Mouse (Mus musculus) kidney, embryonic 14.5 days (tissue): ENCODE data around the gene BC016579. TPM values are rescaled to one million over a fixed set of nuclear protein-coding genes. Genes with fewer than 3 reads are reported as not detected.

Source experiments
- ATAC-seq: fragments of 200-750 bp; cut with Nextera tagmentation; 2 replicates; pipeline ENCODE4 v1.8.0; 2017; ENCODE audit warnings: moderate number of reproducible peaks, mild to moderate bottlenecking, moderate TSS enrichment, moderate library complexity; ENCODE audit not compliant: low FRiP score, low TSS enrichment
- H3K27ac ChIP-seq: fragments of 300-500 bp; sonication (generic); 2 replicates; pipeline ENCODE4 v1.5.1; 2014; ENCODE audit warnings: low read depth, mild to moderate bottlenecking, low read length, moderate library complexity, mixed read lengths
- H3K27me3 ChIP-seq: fragments of 300-500 bp; sonication (generic); 2 replicates; pipeline ENCODE4 v1.6.1; 2014; ENCODE audit warnings: mild to moderate bottlenecking, low read length; ENCODE audit not compliant: control insufficient read depth, insufficient read depth
- H3K36me3 ChIP-seq: fragments of 300-500 bp; sonication (generic); 2 replicates; pipeline ENCODE4 v1.6.1; 2014; ENCODE audit warnings: low read length, mixed read lengths; ENCODE audit not compliant: control insufficient read depth, insufficient read depth
- H3K4me1 ChIP-seq: fragments of 300-500 bp; sonication (generic); 2 replicates; pipeline ENCODE4 v1.6.1; 2014; ENCODE audit warnings: low read length, mixed read lengths; ENCODE audit not compliant: control insufficient read depth, insufficient read depth
- H3K4me2 ChIP-seq: fragments of 300-500 bp; sonication (generic); replicated peaks from 2 replicates; pipeline ENCODE4 v1.6.1; 2014; ENCODE audit warnings: low read depth, mild to moderate bottlenecking, low read length
- H3K4me3 ChIP-seq: fragments of 300-500 bp; sonication (generic); 2 replicates; pipeline ENCODE4 v1.5.1; 2014; ENCODE audit warnings: mild to moderate bottlenecking, low read length
- H3K9ac ChIP-seq: fragments of 300-500 bp; sonication (generic); 2 replicates; pipeline ENCODE4 v1.6.1; 2014; ENCODE audit warnings: low read depth, mild to moderate bottlenecking, low read length, moderate library complexity
- H3K9me3 ChIP-seq: fragments of 300-500 bp; sonication (generic); 2 replicates; pipeline ENCODE4 v1.6.1; 2016; ENCODE audit warnings: low read length; ENCODE audit not compliant: control insufficient read depth
- WGBS: fragments of 180-500 bp; shearing (Covaris S2); extraction: QIAGEN DNeasy Blood & Tissue Kit; methylation state at CpG from one replicate; pipeline ENCODE4 v1.1.7; 2014; 5-methylcytosine and 5-hydroxymethylcytosine counted together
- polyA plus RNA-seq: library from polyadenylated mRNA; unstranded; fragments of >200 nt; fragmentation: Nextera tagmentation; extraction: Ambion mirVana; gene quantifications from 2 replicates; pipeline ENCODE4 v1.2.1, GENCODE M21; 2014

Gene BC016579
- polyA plus RNA-seq, 1 experiment from 2014 or later = 0.16 TPM

- no peak overlapping the region for H3K9ac ChIP-seq
- H3K4me3 ChIP-seq = no peak overlapping the region
- 52% methylated on average over 4 of the region's 4 CpGs for WGBS
- ATAC-seq = no peak
- no peaks in the 10 kb centered on the region for H3K36me3 ChIP-seq
- H3K4me1 ChIP-seq = no peaks in the 10 kb centered on the region
- H3K27ac ChIP-seq = no peak overlapping the region
- H3K4me2 ChIP-seq = no peak overlapping the region
- H3K9me3 ChIP-seq = no peaks in the 10 kb centered on the region
- no peaks in the 10 kb centered on the region for H3K27me3 ChIP-seq
These were observed 21.4 kb downstream of the BC016579 start for GRCm38 (mm10) chr16:45632420-45632819.

GRCm38 (mm10) chr16:45630347-45630960, 23.4 kb downstream of the BC016579 start:
- Histone ChIP-seq H3K9me3 (no peaks in the 10 kb centered on the region), H3K36me3 (no peaks in the 10 kb centered on the region), H3K9ac (no peak overlapping the region), H3K27me3 (no peaks in the 10 kb centered on the region), H3K4me2 (no peak overlapping the region), H3K27ac (no peak overlapping the region), H3K4me3 (no peak overlapping the region), H3K4me1 (no peaks in the 10 kb centered on the region)
- 60% methylated on average over 5 of the region's 5 CpGs for WGBS
- peak; percentile 85 for ATAC-seq

GRCm38 (mm10) chr16:45629497-45630105, 24.3 kb downstream of the BC016579 start:
- no peak overlapping the region for H3K9ac ChIP-seq
- no peaks in the 10 kb centered on the region for H3K36me3 ChIP-seq
- no peaks in the 10 kb centered on the region for H3K4me1 ChIP-seq
- H3K4me2 ChIP-seq = no peak overlapping the region
- H3K9me3 ChIP-seq = no peaks in the 10 kb centered on the region
- no peak overlapping the region for H3K27ac ChIP-seq
- no peak overlapping the region for H3K4me3 ChIP-seq
- no peaks in the 10 kb centered on the region for H3K27me3 ChIP-seq
- WGBS = 72% methylated on average over 8 of the region's 8 CpGs
- no peak for ATAC-seq

GRCm38 (mm10) chr16:45625342-45625741, 28.5 kb downstream of the BC016579 start:
- no peak for ATAC-seq
- Histone ChIP-seq H3K4me3 (no peak overlapping the region), H3K4me1 (no peaks in the 10 kb centered on the region), H3K9ac (no peak overlapping the region), H3K27ac (no peak overlapping the region), H3K27me3 (no peaks in the 10 kb centered on the region), H3K9me3 (no peaks in the 10 kb centered on the region), H3K36me3 (no peaks in the 10 kb centered on the region), H3K4me2 (no peak overlapping the region)
- 79% methylated on average over 2 of the region's 2 CpGs for WGBS

DNA sequence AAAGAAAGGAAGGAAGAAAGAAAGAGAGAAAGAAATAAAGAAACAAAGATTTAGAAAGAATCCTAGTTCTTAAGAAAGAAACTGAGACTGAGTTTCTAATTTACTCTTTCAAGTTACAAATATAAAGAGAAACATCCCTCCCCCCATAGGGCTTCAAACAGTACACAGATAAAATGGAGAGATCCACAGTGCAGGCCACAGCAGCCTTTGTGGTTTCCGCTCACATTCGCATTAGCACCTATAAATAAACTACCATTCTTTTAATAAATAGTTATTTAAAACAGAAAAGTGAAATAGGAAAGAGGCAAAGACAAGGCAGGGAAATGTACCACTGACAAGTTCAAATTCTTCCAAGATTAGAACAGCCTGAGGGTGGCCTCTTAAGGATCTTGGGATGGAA, 29.1 kb downstream of the BC016579 start:
- H3K4me3 ChIP-seq = no peak overlapping the region
- H3K27ac ChIP-seq = no peak overlapping the region
- no peak overlapping the region for H3K4me2 ChIP-seq
- ATAC-seq = no peak
- no peaks in the 10 kb centered on the region for H3K36me3 ChIP-seq
- H3K9ac ChIP-seq = no peak overlapping the region
- no peaks in the 10 kb centered on the region for H3K9me3 ChIP-seq
- no peaks in the 10 kb centered on the region for H3K4me1 ChIP-seq
- no peaks in the 10 kb centered on the region for H3K27me3 ChIP-seq
- 82% methylated on average over 2 of the region's 2 CpGs for WGBS

GRCm38 (mm10) chr16:45623230-45623629, 30.6 kb downstream of the BC016579 start:
- no peak for ATAC-seq
- H3K27ac ChIP-seq = no peak overlapping the region
- no peaks in the 10 kb centered on the region for H3K27me3 ChIP-seq
- H3K9me3 ChIP-seq = no peaks in the 10 kb centered on the region
- H3K4me2 ChIP-seq = no peak overlapping the region
- WGBS = 88% methylated on average over 4 of the region's 4 CpGs
- H3K4me1 ChIP-seq = no peaks in the 10 kb centered on the region
- H3K4me3 ChIP-seq = no peak overlapping the region
- no peaks in the 10 kb centered on the region for H3K36me3 ChIP-seq
- H3K9ac ChIP-seq = no peak overlapping the region

- H3K4me3 ChIP-seq = no peak overlapping the region
- no peak overlapping the region for H3K4me2 ChIP-seq
- no peak for ATAC-seq
- H3K9ac ChIP-seq = no peak overlapping the region
- H3K27ac ChIP-seq = no peak overlapping the region
- WGBS = 86% methylated on average over 8 of the region's 8 CpGs
- no peaks in the 10 kb centered on the region for H3K36me3 ChIP-seq
- no peaks in the 10 kb centered on the region for H3K4me1 ChIP-seq
- no peaks in the 10 kb centered on the region for H3K27me3 ChIP-seq
- no peaks in the 10 kb centered on the region for H3K9me3 ChIP-seq
These were observed 34.0 kb downstream of the BC016579 start for GRCm38 (mm10) chr16:45619751-45620375.

DNA sequence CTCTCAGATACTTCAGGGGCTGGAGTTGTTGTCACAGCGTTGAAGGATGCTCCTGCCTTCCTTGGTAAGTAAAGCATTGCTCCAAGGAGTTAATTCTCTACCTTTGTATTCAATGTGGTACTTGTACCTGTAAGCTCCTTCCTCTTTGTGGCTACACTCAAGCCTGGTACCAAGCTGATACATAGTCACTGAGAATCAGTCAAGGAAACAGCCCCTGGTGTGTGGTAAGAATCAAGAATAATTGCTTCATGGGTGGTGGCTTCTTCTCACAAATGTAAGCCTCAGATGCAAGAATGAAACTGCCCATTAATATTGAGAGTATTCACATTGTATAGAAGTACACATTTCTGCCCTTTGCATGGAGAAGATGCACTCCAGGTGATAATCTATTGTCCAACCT, 37.9 kb downstream of the BC016579 start:
- Histone ChIP-seq H3K4me3 (no peak overlapping the region), H3K9me3 (no peaks in the 10 kb centered on the region), H3K27ac (no peak overlapping the region), H3K36me3 (no peaks in the 10 kb centered on the region), H3K27me3 (no peaks in the 10 kb centered on the region), H3K4me1 (no peaks in the 10 kb centered on the region), H3K4me2 (no peak overlapping the region), H3K9ac (no peak overlapping the region)
- 83% methylated on average over 1 of the region's 1 CpGs for WGBS
- no peak for ATAC-seq

GRCm38 (mm10) chr16:45613247-45613646, 40.6 kb downstream of the BC016579 start:
- no peak overlapping the region for H3K9ac ChIP-seq
- no peaks in the 10 kb centered on the region for H3K27me3 ChIP-seq
- H3K4me2 ChIP-seq = no peak overlapping the region
- no peak for ATAC-seq
- no peak overlapping the region for H3K27ac ChIP-seq
- no peaks in the 10 kb centered on the region for H3K4me1 ChIP-seq
- H3K36me3 ChIP-seq = no peaks in the 10 kb centered on the region
- H3K4me3 ChIP-seq = no peak overlapping the region
- H3K9me3 ChIP-seq = no peaks in the 10 kb centered on the region
- WGBS = 84% methylated on average over 2 of the region's 2 CpGs
